Mouse (Mus musculus): ENCODE data around the gene Hist1h2be. TPM values are rescaled to one million over a fixed set of nuclear protein-coding genes. Genes with fewer than 3 reads are reported as not detected.
"Not testable (repeated sequence)": the region's sequence is repeated elsewhere in the genome, so short reads cannot be mapped to it uniquely, and the experiment has no call there.

Hist1h2be gene
- polyA plus RNA-seq, 1 experiment from 2014 or later, result 3.7 TPM

DNA sequence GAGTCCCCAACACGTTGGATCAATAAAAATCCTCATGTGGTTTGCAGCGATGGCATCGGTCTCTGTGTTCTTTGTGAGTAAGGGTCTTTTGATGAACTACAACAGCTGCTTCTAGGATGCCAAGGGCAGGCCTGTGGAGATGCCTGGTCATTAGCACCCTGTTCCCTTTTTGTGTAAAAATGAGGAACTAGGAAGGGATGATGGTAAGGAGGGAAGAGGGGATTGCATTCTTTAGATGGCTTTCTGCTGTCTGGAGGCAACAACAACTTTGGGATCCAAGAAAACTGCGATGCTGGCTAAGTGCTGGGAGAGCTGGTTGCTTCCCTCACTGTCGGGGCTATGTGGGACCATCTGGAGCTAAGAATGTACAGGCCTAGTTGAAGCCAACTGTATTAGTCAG, 82.7 kb downstream of the Hist1h2be start:
- WGBS, result 74% methylated on average over 5 of the region's 5 CpGs
- H3K27ac ChIP-seq, result 0 out of 2 replicates have a peak overlapping the region, but pooled peaks have one; percentile 18

GRCm38 (mm10) chr13:23537006-23537710, 83.8 kb downstream of the Hist1h2be start:
- Histone ChIP-seq H3K9ac (no peak overlapping the region), H3K27ac (0 out of 2 replicates have a peak overlapping the region, but pooled peaks have one; percentile 13)
- 73% methylated on average over 3 of the region's 3 CpGs for WGBS

More for the DNA sequence above, 82.7 kb downstream of the Hist1h2be start:
- Histone ChIP-seq H3K4me1 (peaks cover 41% of the 10 kb centered on the region), H3K36me3 (no peaks in the 10 kb centered on the region), H3K4me3 (replicated peaks) (no peak overlapping the region), H3K9ac (no peak overlapping the region), H3K4me2 (0 out of 2 replicates have a peak overlapping the region, but pooled peaks have one; percentile 2), H3K9me3 (replicated peaks) (no peaks in the 10 kb centered on the region), H3K27me3 (no peaks in the 10 kb centered on the region)
- no peak for ATAC-seq (replicated peaks; ENCODE audit: low FRiP score)

GRCm38 (mm10) chr13:23536076-23536822, 84.7 kb downstream of the Hist1h2be start:
- no peaks in the 10 kb centered on the region for H3K36me3 ChIP-seq
- H3K4me3 ChIP-seq (replicated peaks), result peak overlapping the region; percentile 56
- peaks cover 46% of the 10 kb centered on the region for H3K4me1 ChIP-seq
- peak overlapping the region; percentile 58 for H3K4me2 ChIP-seq
- H3K27me3 ChIP-seq, result no peaks in the 10 kb centered on the region
- H3K9ac ChIP-seq, result peak overlapping the region; percentile 57
- peak overlapping the region; percentile 98 for H3K27ac ChIP-seq
- no peaks in the 10 kb centered on the region for H3K9me3 ChIP-seq (replicated peaks)
- 13% methylated on average over 7 of the region's 7 CpGs for WGBS
- no peak for ATAC-seq (replicated peaks; ENCODE audit: low FRiP score)

More at GRCm38 (mm10) chr13:23537006-23537710, 83.8 kb downstream of the Hist1h2be start:
- no peaks in the 10 kb centered on the region for H3K36me3 ChIP-seq
- peak overlapping the region; percentile 58 for H3K4me2 ChIP-seq
- peaks cover 45% of the 10 kb centered on the region for H3K4me1 ChIP-seq
- H3K27me3 ChIP-seq, result no peaks in the 10 kb centered on the region
- ATAC-seq (replicated peaks; ENCODE audit: low FRiP score), result no peak
- H3K9me3 ChIP-seq (replicated peaks), result no peaks in the 10 kb centered on the region
- H3K4me3 ChIP-seq (replicated peaks), result peak overlapping the region; percentile 56

DNA sequence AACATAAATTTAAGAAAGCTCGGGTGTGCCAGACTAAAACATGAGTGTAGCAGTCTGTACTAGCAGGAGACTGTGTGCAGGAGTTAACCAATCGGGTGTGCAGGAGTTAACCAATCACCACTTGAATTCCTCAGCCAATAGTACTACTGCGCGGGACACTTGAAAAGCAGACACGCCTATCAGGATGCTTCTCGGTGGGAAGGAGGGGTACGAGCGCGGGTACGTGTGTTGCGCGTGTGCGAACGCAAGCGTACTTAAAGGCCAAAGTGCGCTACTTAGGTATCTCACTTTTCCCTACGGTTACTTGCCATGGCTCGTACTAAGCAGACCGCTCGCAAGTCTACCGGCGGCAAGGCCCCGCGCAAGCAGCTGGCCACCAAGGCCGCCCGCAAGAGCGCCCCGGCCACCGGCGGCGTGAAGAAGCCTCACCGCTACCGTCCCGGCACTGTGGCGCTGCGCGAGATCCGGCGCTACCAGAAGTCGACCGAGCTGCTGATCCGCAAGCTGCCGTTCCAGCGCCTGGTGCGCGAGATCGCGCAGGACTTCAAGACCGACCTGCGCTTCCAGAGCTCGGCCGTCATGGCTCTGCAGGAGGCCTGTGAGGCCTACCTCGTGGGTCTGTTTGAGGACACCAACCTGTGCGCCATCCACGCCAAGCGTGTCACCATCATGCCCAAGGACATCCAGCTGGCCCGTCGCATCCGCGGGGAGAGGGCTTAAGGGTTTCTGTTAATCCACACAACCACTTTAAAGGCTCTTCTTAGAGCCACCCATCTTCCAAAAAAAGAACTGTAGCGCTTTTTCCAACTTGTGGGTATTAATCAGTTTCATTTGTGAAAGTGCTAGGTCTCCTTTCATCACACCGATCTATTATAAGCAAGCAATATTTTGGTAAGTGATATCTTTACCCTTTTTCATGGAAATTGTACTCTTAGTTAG, 85.5 kb downstream of the Hist1h2be start, which contains the start of gene Hist1h3g:
Gene Hist1h3g (plus strand): TSS at position 286 of the 939 bp plus-strand sequence.
- Histone ChIP-seq H3K9ac (peak within 1 kb of the TSS; percentile 57), H3K4me3 (replicated peaks) (peak within 1 kb of the TSS; percentile 56), H3K4me1 (peaks cover 42% of the 10 kb centered on the region), H3K27ac (peak within 1 kb of the TSS; percentile 98), H3K4me2 (peak within 1 kb of the TSS; percentile 58)
- ATAC-seq (replicated peaks; ENCODE audit: low FRiP score), result peak; percentile 94
- not testable (repeated sequence) for H3K9me3 ChIP-seq (replicated peaks); H3K27me3 ChIP-seq; H3K36me3 ChIP-seq
- WGBS, result under 1% methylated on average over 50 of the region's 62 CpGs

GRCm38 (mm10) chr13:23534368-23535131, 86.4 kb downstream of the Hist1h2be start:
- peak overlapping the region; percentile 40 for H3K9ac ChIP-seq
- no peaks in the 10 kb centered on the region for H3K9me3 ChIP-seq (replicated peaks)
- 0 out of 2 replicates have a peak, but pooled peaks have one; percentile 13 for ATAC-seq (replicated peaks; ENCODE audit: low FRiP score)
- H3K4me3 ChIP-seq (replicated peaks), result peak overlapping the region; percentile 56
- H3K36me3 ChIP-seq, result no peaks in the 10 kb centered on the region
- peaks cover 40% of the 10 kb centered on the region for H3K4me1 ChIP-seq
- peak overlapping the region; percentile 98 for H3K27ac ChIP-seq
- no peaks in the 10 kb centered on the region for H3K27me3 ChIP-seq
- peak overlapping the region; percentile 58 for H3K4me2 ChIP-seq
- WGBS, result under 1% methylated on average over 15 of the region's 15 CpGs

Small RNAs within 50 kb of the gene (microRNA-seq; reads per million reads assigned to microRNA genes)
- not detected for gene Gm44297
- not detected for gene Gm44359
- gene Gm44394, result not detected

Other genes starting within 250 kb of the Hist1h2be start
- 13.5 and 13.7 TPM in 2 replicates for gene Abt1, start 197.3 kb downstream of the Hist1h2be start, polyA plus RNA-seq (2015; fragmentation: Nextera tagmentation; extraction: Ambion mirVana)
- 0.08 and 0.12 TPM in 2 replicates for gene Btn1a1, start 155.2 kb downstream of the Hist1h2be start, polyA plus RNA-seq (2015; fragmentation: Nextera tagmentation; extraction: Ambion mirVana)
- gene Btn2a2, start 132.3 kb downstream of the Hist1h2be start, polyA plus RNA-seq (2015; fragmentation: Nextera tagmentation; extraction: Ambion mirVana), result 0.55 and 0.71 TPM in 2 replicates
- gene Hist1h4h, start 90.1 kb downstream of the Hist1h2be start, polyA plus RNA-seq (2015; fragmentation: Nextera tagmentation; extraction: Ambion mirVana), result 7.5 and 7.8 TPM in 2 replicates
- 3.3 and 7.3 TPM in 2 replicates for gene Hist1h2af, start 87.2 kb downstream of the Hist1h2be start, polyA plus RNA-seq (2015; fragmentation: Nextera tagmentation; extraction: Ambion mirVana)
- gene Hist1h3g, start 85.7 kb downstream of the Hist1h2be start, polyA plus RNA-seq (2015; fragmentation: Nextera tagmentation; extraction: Ambion mirVana), result 6.6 and 6.9 TPM in 2 replicates
- 0.91 and 1.1 TPM in 2 replicates for gene Hist1h2bh, start 77.7 kb downstream of the Hist1h2be start, polyA plus RNA-seq (2015; fragmentation: Nextera tagmentation; extraction: Ambion mirVana)
- gene Hist1h3f, start 77.1 kb downstream of the Hist1h2be start, polyA plus RNA-seq (2015; fragmentation: Nextera tagmentation; extraction: Ambion mirVana), result 0.86 and 1.3 TPM in 2 replicates
- gene Hist1h4f, start 69.5 kb downstream of the Hist1h2be start, polyA plus RNA-seq (2015; fragmentation: Nextera tagmentation; extraction: Ambion mirVana), result 0.96 and 1.3 TPM in 2 replicates
- 0.66 and 0.67 TPM in 2 replicates for gene Hist1h1d, start 67.9 kb downstream of the Hist1h2be start, polyA plus RNA-seq (2015; fragmentation: Nextera tagmentation; extraction: Ambion mirVana)
- 6.5 and 6.7 TPM in 2 replicates for gene Hist1h3e, start 58.8 kb downstream of the Hist1h2be start, polyA plus RNA-seq (2015; fragmentation: Nextera tagmentation; extraction: Ambion mirVana)
- 84.7 and 118 TPM in 2 replicates for gene Hist1h2ae, start 49.9 kb downstream of the Hist1h2be start, polyA plus RNA-seq (2015; fragmentation: Nextera tagmentation; extraction: Ambion mirVana)
- 10.6 and 10.9 TPM in 2 replicates for gene Hist1h2bg, start 49.7 kb downstream of the Hist1h2be start, polyA plus RNA-seq (2015; fragmentation: Nextera tagmentation; extraction: Ambion mirVana)
- 6.0 and 6.9 TPM in 2 replicates for gene Hist1h2bf, start 46.9 kb downstream of the Hist1h2be start, polyA plus RNA-seq (2015; fragmentation: Nextera tagmentation; extraction: Ambion mirVana)
- gene Hist1h2ad, start 46.7 kb downstream of the Hist1h2be start, polyA plus RNA-seq (2015; fragmentation: Nextera tagmentation; extraction: Ambion mirVana), result 3.6 TPM in 2 replicates
- gene Hist1h3d, start 45.4 kb downstream of the Hist1h2be start, polyA plus RNA-seq (2015; fragmentation: Nextera tagmentation; extraction: Ambion mirVana), result 6.5 and 7.5 TPM in 2 replicates
- 123 and 142 TPM in 2 replicates for gene Hist1h4d, start 39.5 kb downstream of the Hist1h2be start, polyA plus RNA-seq (2015; fragmentation: Nextera tagmentation; extraction: Ambion mirVana)
- gene Hist1h1e, start 1.4 kb upstream of the Hist1h2be start, polyA plus RNA-seq (2015; fragmentation: Nextera tagmentation; extraction: Ambion mirVana), result 19.7 and 21.1 TPM in 2 replicates
- 1.3 and 1.5 TPM in 2 replicates for gene Hist1h2ac, start 62.8 kb upstream of the Hist1h2be start, polyA plus RNA-seq (2015; fragmentation: Nextera tagmentation; extraction: Ambion mirVana)
- gene Hist1h2bc, start 63.1 kb upstream of the Hist1h2be start, polyA plus RNA-seq (2015; fragmentation: Nextera tagmentation; extraction: Ambion mirVana), result 65.3 and 71.8 TPM in 2 replicates
- gene Hist1h1t, start 74.7 kb upstream of the Hist1h2be start, polyA plus RNA-seq (2015; fragmentation: Nextera tagmentation; extraction: Ambion mirVana), result 0.31 TPM in 1 of 2 replicates, not detected in the other
- gene Hist1h4c, start 77.3 kb upstream of the Hist1h2be start, polyA plus RNA-seq (2015; fragmentation: Nextera tagmentation; extraction: Ambion mirVana), result 7.5 and 8.5 TPM in 2 replicates
- 6.4 and 7.7 TPM in 2 replicates for gene Hfe, start 89.7 kb upstream of the Hist1h2be start, polyA plus RNA-seq (2015; fragmentation: Nextera tagmentation; extraction: Ambion mirVana)
- gene Hist1h1c, start 117.7 kb upstream of the Hist1h2be start, polyA plus RNA-seq (2015; fragmentation: Nextera tagmentation; extraction: Ambion mirVana), result 24.1 and 27.2 TPM in 2 replicates
- gene Hist1h3c, start 124.5 kb upstream of the Hist1h2be start, polyA plus RNA-seq (2015; fragmentation: Nextera tagmentation; extraction: Ambion mirVana), result 12.6 and 13.5 TPM in 2 replicates
- 3.8 and 4.5 TPM in 2 replicates for gene Hist1h2bb, start 125.6 kb upstream of the Hist1h2be start, polyA plus RNA-seq (2015; fragmentation: Nextera tagmentation; extraction: Ambion mirVana)
- 39.2 and 44.8 TPM in 2 replicates for gene Hist1h2ab, start 130.0 kb upstream of the Hist1h2be start, polyA plus RNA-seq (2015; fragmentation: Nextera tagmentation; extraction: Ambion mirVana)
- gene Hist1h3b, start 131.1 kb upstream of the Hist1h2be start, polyA plus RNA-seq (2015; fragmentation: Nextera tagmentation; extraction: Ambion mirVana), result 10.8 and 11.3 TPM in 2 replicates
- gene Hist1h4b, start 135.9 kb upstream of the Hist1h2be start, polyA plus RNA-seq (2015; fragmentation: Nextera tagmentation; extraction: Ambion mirVana), result 5.4 and 6.4 TPM in 2 replicates
- gene Hist1h4a, start 140.1 kb upstream of the Hist1h2be start, polyA plus RNA-seq (2015; fragmentation: Nextera tagmentation; extraction: Ambion mirVana), result 0.35 TPM in 1 of 2 replicates, not detected in the other
- 8.0 and 9.4 TPM in 2 replicates for gene Hist1h3a, start 141.3 kb upstream of the Hist1h2be start, polyA plus RNA-seq (2015; fragmentation: Nextera tagmentation; extraction: Ambion mirVana)
- gene Hist1h1a, start 142.5 kb upstream of the Hist1h2be start, polyA plus RNA-seq (2015; fragmentation: Nextera tagmentation; extraction: Ambion mirVana), result 2.3 and 3.1 TPM in 2 replicates
- gene Trim38, start 148.8 kb upstream of the Hist1h2be start, polyA plus RNA-seq (2015; fragmentation: Nextera tagmentation; extraction: Ambion mirVana), result not detected in 2 replicates
- gene Slc17a2, start 185.9 kb upstream of the Hist1h2be start, polyA plus RNA-seq (2015; fragmentation: Nextera tagmentation; extraction: Ambion mirVana), result 0.10 and 0.12 TPM in 2 replicates
- gene Slc17a3, start 218.3 kb upstream of the Hist1h2be start, polyA plus RNA-seq (2015; fragmentation: Nextera tagmentation; extraction: Ambion mirVana), result 3.4 and 4.0 TPM in 2 replicates
- gene Slc17a1, start 246.6 kb upstream of the Hist1h2be start, polyA plus RNA-seq (2015; fragmentation: Nextera tagmentation; extraction: Ambion mirVana), result 9.3 TPM in 2 replicates